Mouse (Mus musculus) myocyte (in vitro differentiated cells): ENCODE results near the gene Rdm1.

Source experiments
- E2F4 ChIP-seq: IDR thresholded peaks from one replicate; pipeline ENCODE4 v1.6.1; 2011; ENCODE audit warnings: mild to moderate bottlenecking, control low read depth, moderate library complexity; ENCODE audit not compliant: insufficient read depth
- MAX ChIP-seq: IDR thresholded peaks from one replicate; pipeline ENCODE4 v1.6.1; 2011; ENCODE audit warnings: low read depth, mild to moderate bottlenecking, control low read depth
- MYOG ChIP-seq, 3 experiments: IDR thresholded peaks; one replicate each; pipeline ENCODE4 v1.6.1; 2011; ENCODE audit warnings: control low read depth in 2 of 3, low read depth in 2 of 3, mild to moderate bottlenecking in 2 of 3; ENCODE audit not compliant: insufficient read length in 2 of 3, control insufficient read depth in 1 of 3, insufficient read depth in 1 of 3
- POLR2A ChIP-seq: IDR thresholded peaks from one replicate; pipeline ENCODE4 v1.6.1; 2011; ENCODE audit warnings: low read depth, mild to moderate bottlenecking, control low read depth, moderate library complexity; ENCODE audit not compliant: insufficient read length
- POLR2AphosphoS2 ChIP-seq: IDR thresholded peaks from one replicate; pipeline ENCODE4 v1.6.1; 2011; ENCODE audit warnings: low read depth, control low read depth; ENCODE audit not compliant: insufficient read length
- REST ChIP-seq: IDR thresholded peaks from one replicate; pipeline ENCODE4 v1.6.1; 2011; ENCODE audit warnings: mild to moderate bottlenecking, control low read depth, moderate library complexity; ENCODE audit not compliant: insufficient read depth, insufficient read length
- TCF12 ChIP-seq: IDR thresholded peaks from one replicate; pipeline ENCODE4 v1.6.1; 2011; ENCODE audit warnings: mild to moderate bottlenecking, control low read depth; ENCODE audit not compliant: poor library complexity, insufficient read depth, severe bottlenecking
- USF1 ChIP-seq: IDR thresholded peaks from one replicate; pipeline ENCODE4 v1.6.1; 2011; ENCODE audit warnings: low read depth, mild to moderate bottlenecking, control low read depth, moderate library complexity

DNA sequence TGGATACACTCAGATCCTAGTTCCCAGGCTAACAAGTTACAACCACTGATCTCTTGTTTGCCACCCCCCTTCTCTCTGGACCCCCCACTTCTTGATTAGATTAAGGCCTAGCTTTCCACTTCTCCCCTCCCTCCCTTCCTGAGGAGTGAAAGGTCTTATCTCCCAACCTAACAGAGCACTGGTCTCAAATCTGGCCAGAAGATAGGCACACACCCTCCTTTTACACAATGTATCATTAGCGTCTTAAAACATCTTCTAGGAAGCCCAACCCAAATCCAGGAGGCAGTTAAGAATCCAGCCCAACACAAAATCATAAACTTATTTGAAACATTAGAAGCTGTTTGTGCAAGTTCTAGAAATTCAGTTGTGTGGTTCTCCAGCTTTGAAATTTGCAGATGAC lies 43.3 kb downstream of the Rdm1 start:
- no peak for TF ChIP-seq POLR2A
- TF ChIP-seq MAX: no peak
- TF ChIP-seq USF1: no peak
- TF ChIP-seq POLR2AphosphoS2: no peak
- no peak for TF ChIP-seq REST
- TF ChIP-seq E2F4: no peak
- no peak for TF ChIP-seq MYOG (IDR thresholded peaks at IDR 0.05; ENCODE audit: control insufficient read depth in 1 of 3, insufficient read depth in 1 of 3, insufficient read length in 2 of 3, low read depth in 2 of 3)
- TF ChIP-seq TCF12: no peak
